Mouse (Mus musculus): ENCODE measurements at regions not wholly inside any gene's neighbourhood (a gene's known extent, or its start where the extent isn't known, plus 50 kb on each side); places are given as distances from the start of the nearest gene placed in this dataset.
A peak's percentile ranks its signal among the peaks of the same experiment; 100 is the strongest.

- H3K4me3 ChIP-seq (ENCODE audit: low read length), result no peak overlapping the region
- no peak overlapping the region for H3K9ac ChIP-seq (ENCODE audit: low read depth, low read length)
- no peaks in the 10 kb centered on the region for H3K27me3 ChIP-seq (replicated peaks; ENCODE audit: control insufficient read depth, insufficient read depth, low read length)
- H3K4me2 ChIP-seq (ENCODE audit: low read depth, low read length), result no peak overlapping the region
- no peaks in the 10 kb centered on the region for H3K4me1 ChIP-seq (ENCODE audit: control insufficient read depth, insufficient read depth, low read length)
- H3K27ac ChIP-seq (ENCODE audit: low read length), result no peak overlapping the region
- H3K9me3 ChIP-seq (ENCODE audit: control insufficient read depth, low read length), result no peaks in the 10 kb centered on the region
- H3K36me3 ChIP-seq (ENCODE audit: control insufficient read depth, insufficient read depth, low read length), result no peaks in the 10 kb centered on the region
- WGBS, result 56% methylated on average over 4 of the region's 4 CpGs
- ATAC-seq, result no peak
These were observed 189.8 kb upstream of the Chl1 start for GRCm38 (mm10) chr6:103320550-103320949.

GRCm38 (mm10) chr6:103321058-103321457 is 189.3 kb upstream of the Chl1 start:
- no peak overlapping the region for H3K4me3 ChIP-seq (ENCODE audit: low read length)
- no peak overlapping the region for H3K4me2 ChIP-seq (ENCODE audit: low read depth, low read length)
- H3K27me3 ChIP-seq (replicated peaks; ENCODE audit: control insufficient read depth, insufficient read depth, low read length), result no peaks in the 10 kb centered on the region
- WGBS, result 75% methylated on average over 2 of the region's 2 CpGs
- no peak overlapping the region for H3K27ac ChIP-seq (ENCODE audit: low read length)
- H3K36me3 ChIP-seq (ENCODE audit: control insufficient read depth, insufficient read depth, low read length), result no peaks in the 10 kb centered on the region
- H3K4me1 ChIP-seq (ENCODE audit: control insufficient read depth, insufficient read depth, low read length), result no peaks in the 10 kb centered on the region
- ATAC-seq, result no peak
- no peak overlapping the region for H3K9ac ChIP-seq (ENCODE audit: low read depth, low read length)
- no peaks in the 10 kb centered on the region for H3K9me3 ChIP-seq (ENCODE audit: control insufficient read depth, low read length)

GRCm38 (mm10) chr6:103322442-103322841 is 187.9 kb upstream of the Chl1 start:
- Histone ChIP-seq H3K4me2 (ENCODE audit: low read depth, low read length) (no peak overlapping the region), H3K27me3 (replicated peaks; ENCODE audit: control insufficient read depth, insufficient read depth, low read length) (no peaks in the 10 kb centered on the region), H3K27ac (ENCODE audit: low read length) (no peak overlapping the region), H3K36me3 (ENCODE audit: control insufficient read depth, insufficient read depth, low read length) (no peaks in the 10 kb centered on the region), H3K4me3 (ENCODE audit: low read length) (no peak overlapping the region), H3K9me3 (ENCODE audit: control insufficient read depth, low read length) (no peaks in the 10 kb centered on the region), H3K4me1 (ENCODE audit: control insufficient read depth, insufficient read depth, low read length) (no peaks in the 10 kb centered on the region), H3K9ac (ENCODE audit: low read depth, low read length) (no peak overlapping the region)
- ATAC-seq, result no peak

GRCm38 (mm10) chr6:103335683-103336082 is 174.7 kb upstream of the Chl1 start:
- Histone ChIP-seq H3K9me3 (ENCODE audit: control insufficient read depth, low read length) (no peaks in the 10 kb centered on the region), H3K27ac (ENCODE audit: low read length) (no peak overlapping the region), H3K4me1 (ENCODE audit: control insufficient read depth, insufficient read depth, low read length) (no peaks in the 10 kb centered on the region), H3K9ac (ENCODE audit: low read depth, low read length) (no peak overlapping the region), H3K4me2 (ENCODE audit: low read depth, low read length) (no peak overlapping the region), H3K27me3 (replicated peaks; ENCODE audit: control insufficient read depth, insufficient read depth, low read length) (no peaks in the 10 kb centered on the region), H3K4me3 (ENCODE audit: low read length) (no peak overlapping the region), H3K36me3 (ENCODE audit: control insufficient read depth, insufficient read depth, low read length) (no peaks in the 10 kb centered on the region)
- ATAC-seq, result no peak

GRCm38 (mm10) chr6:103339961-103340732 is 170.2 kb upstream of the Chl1 start:
- no peak overlapping the region for H3K9ac ChIP-seq (ENCODE audit: low read depth, low read length)
- no peaks in the 10 kb centered on the region for H3K9me3 ChIP-seq (ENCODE audit: control insufficient read depth, low read length)
- no peaks in the 10 kb centered on the region for H3K4me1 ChIP-seq (ENCODE audit: control insufficient read depth, insufficient read depth, low read length)
- H3K4me3 ChIP-seq (ENCODE audit: low read length), result no peak overlapping the region
- H3K27me3 ChIP-seq (replicated peaks; ENCODE audit: control insufficient read depth, insufficient read depth, low read length), result no peaks in the 10 kb centered on the region
- no peak for ATAC-seq
- H3K36me3 ChIP-seq (ENCODE audit: control insufficient read depth, insufficient read depth, low read length), result no peaks in the 10 kb centered on the region
- 59% methylated on average over 7 of the region's 7 CpGs for WGBS
- H3K27ac ChIP-seq (ENCODE audit: low read length), result no peak overlapping the region
- H3K4me2 ChIP-seq (ENCODE audit: low read depth, low read length), result no peak overlapping the region

GRCm38 (mm10) chr6:103343515-103343914 is 166.9 kb upstream of the Chl1 start:
- Histone ChIP-seq H3K27ac (ENCODE audit: low read length) (no peak overlapping the region), H3K27me3 (replicated peaks; ENCODE audit: control insufficient read depth, insufficient read depth, low read length) (no peaks in the 10 kb centered on the region), H3K36me3 (ENCODE audit: control insufficient read depth, insufficient read depth, low read length) (no peaks in the 10 kb centered on the region), H3K9me3 (ENCODE audit: control insufficient read depth, low read length) (no peaks in the 10 kb centered on the region), H3K9ac (ENCODE audit: low read depth, low read length) (no peak overlapping the region), H3K4me3 (ENCODE audit: low read length) (no peak overlapping the region), H3K4me2 (ENCODE audit: low read depth, low read length) (no peak overlapping the region), H3K4me1 (ENCODE audit: control insufficient read depth, insufficient read depth, low read length) (no peaks in the 10 kb centered on the region)
- no peak for ATAC-seq
- WGBS, result 57% methylated on average over 5 of the region's 5 CpGs

- Histone ChIP-seq H3K4me1 (ENCODE audit: control insufficient read depth, insufficient read depth, low read length) (no peaks in the 10 kb centered on the region), H3K27ac (ENCODE audit: low read length) (no peak overlapping the region), H3K9ac (ENCODE audit: low read depth, low read length) (no peak overlapping the region), H3K4me2 (ENCODE audit: low read depth, low read length) (no peak overlapping the region), H3K4me3 (ENCODE audit: low read length) (no peak overlapping the region), H3K9me3 (ENCODE audit: control insufficient read depth, low read length) (no peaks in the 10 kb centered on the region), H3K36me3 (ENCODE audit: control insufficient read depth, insufficient read depth, low read length) (no peaks in the 10 kb centered on the region), H3K27me3 (replicated peaks; ENCODE audit: control insufficient read depth, insufficient read depth, low read length) (no peaks in the 10 kb centered on the region)
- ATAC-seq, result no peak
- 71% methylated on average over 2 of the region's 2 CpGs for WGBS
These were observed 166.0 kb upstream of the Chl1 start for GRCm38 (mm10) chr6:103344413-103344812.

GRCm38 (mm10) chr6:103345195-103345594 is 165.2 kb upstream of the Chl1 start:
- no peak overlapping the region for H3K9ac ChIP-seq (ENCODE audit: low read depth, low read length)
- no peaks in the 10 kb centered on the region for H3K4me1 ChIP-seq (ENCODE audit: control insufficient read depth, insufficient read depth, low read length)
- no peaks in the 10 kb centered on the region for H3K36me3 ChIP-seq (ENCODE audit: control insufficient read depth, insufficient read depth, low read length)
- H3K27me3 ChIP-seq (replicated peaks; ENCODE audit: control insufficient read depth, insufficient read depth, low read length), result no peaks in the 10 kb centered on the region
- WGBS, result 58% methylated on average over 3 of the region's 3 CpGs
- H3K4me2 ChIP-seq (ENCODE audit: low read depth, low read length), result no peak overlapping the region
- ATAC-seq, result peak; percentile 67; the same call in 1 of the 2 replicates
- H3K9me3 ChIP-seq (ENCODE audit: control insufficient read depth, low read length), result no peaks in the 10 kb centered on the region
- no peak overlapping the region for H3K27ac ChIP-seq (ENCODE audit: low read length)
- no peak overlapping the region for H3K4me3 ChIP-seq (ENCODE audit: low read length)

- no peak overlapping the region for H3K4me2 ChIP-seq (ENCODE audit: low read depth, low read length)
- 69% methylated on average over 3 of the region's 3 CpGs for WGBS
- no peak for ATAC-seq
- H3K4me1 ChIP-seq (ENCODE audit: control insufficient read depth, insufficient read depth, low read length), result no peaks in the 10 kb centered on the region
- no peak overlapping the region for H3K9ac ChIP-seq (ENCODE audit: low read depth, low read length)
- H3K4me3 ChIP-seq (ENCODE audit: low read length), result no peak overlapping the region
- no peak overlapping the region for H3K27ac ChIP-seq (ENCODE audit: low read length)
- H3K9me3 ChIP-seq (ENCODE audit: control insufficient read depth, low read length), result no peaks in the 10 kb centered on the region
- no peaks in the 10 kb centered on the region for H3K36me3 ChIP-seq (ENCODE audit: control insufficient read depth, insufficient read depth, low read length)
- H3K27me3 ChIP-seq (replicated peaks; ENCODE audit: control insufficient read depth, insufficient read depth, low read length), result no peaks in the 10 kb centered on the region
These were observed 157.8 kb upstream of the Chl1 start for GRCm38 (mm10) chr6:103352405-103353124.
